Mouse (Mus musculus): ENCODE data around the gene Tas2r117.

Tas2r117 gene

GRCm38 (mm10) chr6:132802518-132802917 lies at the start of gene Tas2r117:
Tas2r117 (plus strand) TSS chr6:132802818.
- DNase-seq (ENCODE audit: low read depth, low spot score) = no peak

- DNase-seq (ENCODE audit: low read depth, low spot score) = no peak
Observed at GRCm38 (mm10) chr6:132754430-132754829, 48.2 kb upstream of the Tas2r117 start, which contains the start of gene Tas2r124. Tas2r124 (plus strand) TSS chr6:132754730.

GRCm38 (mm10) chr6:132761831-132762230 lies 40.8 kb upstream of the Tas2r117 start, which contains the start of gene Tas2r102:
Tas2r102 (plus strand) TSS chr6:132762131.
- DNase-seq (ENCODE audit: low read depth, low spot score) = no peak

- no peak for DNase-seq (ENCODE audit: low read depth, low spot score)
Observed at GRCm38 (mm10) chr6:132778062-132778461, 24.6 kb upstream of the Tas2r117 start, which contains the start of gene Tas2r136. Tas2r136 (minus strand) TSS chr6:132778162.

- DNase-seq (ENCODE audit: low read depth, low spot score) = no peak
Observed at GRCm38 (mm10) chr6:132795393-132795792, 7.2 kb upstream of the Tas2r117 start.

GRCm38 (mm10) chr6:132846842-132847241 lies 44.2 kb downstream of the Tas2r117 start, which contains the start of gene Tas2r123:
Tas2r123 (plus strand) TSS chr6:132847142.
- DNase-seq (ENCODE audit: low read depth, low spot score) = no peak

Data from CD4-positive helper T cell, adult 2 months (primary cell).